Mouse (Mus musculus): ENCODE data around the gene Tdrd3. TPM values are rescaled to one million over a fixed set of nuclear protein-coding genes. Genes with fewer than 3 reads are reported as not detected.

The Tdrd3 gene
- polyA plus RNA-seq, 1 experiment from 2014 or later, result 20.0 TPM

- no peaks in the 10 kb centered on the region for H3K36me3 ChIP-seq (ENCODE audit: control insufficient read depth, insufficient read depth, low read length)
- peak overlapping the region; percentile 79 for H3K4me2 ChIP-seq
- H3K4me3 ChIP-seq (ENCODE audit: low read depth, low read length), result peak overlapping the region; percentile 70
- ATAC-seq (replicated peaks; ENCODE audit: low FRiP score) (no peak), DNase-seq (ENCODE audit: low spot score) (no peak)
- 0% methylated on average over 3 of the region's 3 CpGs for whole genome bisulfite sequencing
- H3K9me3 ChIP-seq (ENCODE audit: control insufficient read depth, low read length), result no peaks in the 10 kb centered on the region
- peak overlapping the region; percentile 94 for H3K9ac ChIP-seq (ENCODE audit: low read depth, low read length)
- peak overlapping the region; percentile 98 for H3K27ac ChIP-seq (ENCODE audit: low read depth, low read length)
- H3K4me1 ChIP-seq (replicated peaks; ENCODE audit: control insufficient read depth, insufficient read depth, low read length), result peaks cover 5% of the 10 kb centered on the region
- no peaks in the 10 kb centered on the region for H3K27me3 ChIP-seq (replicated peaks; ENCODE audit: control insufficient read depth, insufficient read depth, low read length)
Observed at GRCm38 (mm10) chr14:87417691-87418070, 1.2 kb downstream of the Tdrd3 start.

GRCm38 (mm10) chr14:87419740-87420139 lies 3.3 kb downstream of the Tdrd3 start:
- Histone ChIP-seq H3K9ac (ENCODE audit: low read depth, low read length) (no peak overlapping the region), H3K36me3 (ENCODE audit: control insufficient read depth, insufficient read depth, low read length) (no peaks in the 10 kb centered on the region), H3K9me3 (ENCODE audit: control insufficient read depth, low read length) (no peaks in the 10 kb centered on the region), H3K4me2 (no peak overlapping the region), H3K4me3 (ENCODE audit: low read depth, low read length) (no peak overlapping the region), H3K27ac (ENCODE audit: low read depth, low read length) (no peak overlapping the region), H3K27me3 (replicated peaks; ENCODE audit: control insufficient read depth, insufficient read depth, low read length) (no peaks in the 10 kb centered on the region), H3K4me1 (replicated peaks; ENCODE audit: control insufficient read depth, insufficient read depth, low read length) (peaks cover 5% of the 10 kb centered on the region)
- ATAC-seq (replicated peaks; ENCODE audit: low FRiP score) (no peak), DNase-seq (ENCODE audit: low spot score) (no peak)
- 72% methylated on average over 2 of the region's 2 CpGs for whole genome bisulfite sequencing

- no peak overlapping the region for H3K27ac ChIP-seq (ENCODE audit: low read depth, low read length)
- DNase-seq (ENCODE audit: low spot score) (no peak), ATAC-seq (replicated peaks; ENCODE audit: low FRiP score) (no peak)
- H3K4me2 ChIP-seq, result no peak overlapping the region
- H3K4me1 ChIP-seq (replicated peaks; ENCODE audit: control insufficient read depth, insufficient read depth, low read length), result peaks cover 6% of the 10 kb centered on the region
- H3K27me3 ChIP-seq (replicated peaks; ENCODE audit: control insufficient read depth, insufficient read depth, low read length), result no peaks in the 10 kb centered on the region
- H3K9me3 ChIP-seq (ENCODE audit: control insufficient read depth, low read length), result no peaks in the 10 kb centered on the region
- H3K9ac ChIP-seq (ENCODE audit: low read depth, low read length), result no peak overlapping the region
- WGBS, result 91% methylated on average over 4 of the region's 4 CpGs
- H3K36me3 ChIP-seq (ENCODE audit: control insufficient read depth, insufficient read depth, low read length), result no peaks in the 10 kb centered on the region
- no peak overlapping the region for H3K4me3 ChIP-seq (ENCODE audit: low read depth, low read length)
Observed at GRCm38 (mm10) chr14:87420576-87420975, 4.1 kb downstream of the Tdrd3 start.

GRCm38 (mm10) chr14:87422432-87422831 lies 6.0 kb downstream of the Tdrd3 start:
- no peaks in the 10 kb centered on the region for H3K36me3 ChIP-seq (ENCODE audit: control insufficient read depth, insufficient read depth, low read length)
- DNase-seq (ENCODE audit: low spot score), result no peak
- no peaks in the 10 kb centered on the region for H3K9me3 ChIP-seq (ENCODE audit: control insufficient read depth, low read length)
- no peaks in the 10 kb centered on the region for H3K27me3 ChIP-seq (replicated peaks; ENCODE audit: control insufficient read depth, insufficient read depth, low read length)
- ATAC-seq (replicated peaks; ENCODE audit: low FRiP score), result no peak
- H3K4me2 ChIP-seq, result no peak overlapping the region
- no peak overlapping the region for H3K27ac ChIP-seq (ENCODE audit: low read depth, low read length)
- no peak overlapping the region for H3K9ac ChIP-seq (ENCODE audit: low read depth, low read length)
- no peak overlapping the region for H3K4me3 ChIP-seq (ENCODE audit: low read depth, low read length)
- peaks cover 14% of the 10 kb centered on the region for H3K4me1 ChIP-seq (replicated peaks; ENCODE audit: control insufficient read depth, insufficient read depth, low read length)
- 92% methylated on average over 3 of the region's 3 CpGs for WGBS

- Histone ChIP-seq H3K9ac (ENCODE audit: low read depth, low read length) (no peak overlapping the region), H3K4me2 (no peak overlapping the region), H3K27me3 (replicated peaks; ENCODE audit: control insufficient read depth, insufficient read depth, low read length) (no peaks in the 10 kb centered on the region), H3K36me3 (ENCODE audit: control insufficient read depth, insufficient read depth, low read length) (no peaks in the 10 kb centered on the region), H3K4me3 (ENCODE audit: low read depth, low read length) (no peak overlapping the region), H3K27ac (ENCODE audit: low read depth, low read length) (no peak overlapping the region), H3K9me3 (ENCODE audit: control insufficient read depth, low read length) (no peaks in the 10 kb centered on the region), H3K4me1 (replicated peaks; ENCODE audit: control insufficient read depth, insufficient read depth, low read length) (peaks cover 12% of the 10 kb centered on the region)
- WGBS, result 43% methylated on average over 7 of the region's 7 CpGs
- no peak for DNase-seq (ENCODE audit: low spot score)
- peak; percentile 92 for ATAC-seq (replicated peaks; ENCODE audit: low FRiP score)
Observed at GRCm38 (mm10) chr14:87426297-87426922, 10.0 kb downstream of the Tdrd3 start.

- H3K9ac ChIP-seq (ENCODE audit: low read depth, low read length), result no peak overlapping the region
- WGBS, result 67% methylated on average over 4 of the region's 4 CpGs
- no peaks in the 10 kb centered on the region for H3K9me3 ChIP-seq (ENCODE audit: control insufficient read depth, low read length)
- H3K36me3 ChIP-seq (ENCODE audit: control insufficient read depth, insufficient read depth, low read length), result no peaks in the 10 kb centered on the region
- peaks cover 12% of the 10 kb centered on the region for H3K4me1 ChIP-seq (replicated peaks; ENCODE audit: control insufficient read depth, insufficient read depth, low read length)
- no peaks in the 10 kb centered on the region for H3K27me3 ChIP-seq (replicated peaks; ENCODE audit: control insufficient read depth, insufficient read depth, low read length)
- no peak overlapping the region for H3K27ac ChIP-seq (ENCODE audit: low read depth, low read length)
- no peak overlapping the region for H3K4me2 ChIP-seq
- ATAC-seq (replicated peaks; ENCODE audit: low FRiP score), result peak; percentile 61
- no peak for DNase-seq (ENCODE audit: low spot score)
- no peak overlapping the region for H3K4me3 ChIP-seq (ENCODE audit: low read depth, low read length)
Observed at GRCm38 (mm10) chr14:87427032-87427431, 10.6 kb downstream of the Tdrd3 start.

- WGBS, result 70% methylated on average over 5 of the region's 5 CpGs
- peaks cover 12% of the 10 kb centered on the region for H3K4me1 ChIP-seq (replicated peaks; ENCODE audit: control insufficient read depth, insufficient read depth, low read length)
- no peak for DNase-seq (ENCODE audit: low spot score)
Observed at GRCm38 (mm10) chr14:87427659-87428289, 11.3 kb downstream of the Tdrd3 start.

GRCm38 (mm10) chr14:87433390-87433915 lies 17.0 kb downstream of the Tdrd3 start:
- no peaks in the 10 kb centered on the region for H3K9me3 ChIP-seq (ENCODE audit: control insufficient read depth, low read length)
- H3K4me1 ChIP-seq (replicated peaks; ENCODE audit: control insufficient read depth, insufficient read depth, low read length), result no peaks in the 10 kb centered on the region
- no peak overlapping the region for H3K4me2 ChIP-seq
- 79% methylated on average over 5 of the region's 5 CpGs for WGBS
- ATAC-seq (replicated peaks; ENCODE audit: low FRiP score) (no peak), DNase-seq (ENCODE audit: low spot score) (no peak)
- no peaks in the 10 kb centered on the region for H3K27me3 ChIP-seq (replicated peaks; ENCODE audit: control insufficient read depth, insufficient read depth, low read length)
- no peak overlapping the region for H3K9ac ChIP-seq (ENCODE audit: low read depth, low read length)
- no peak overlapping the region for H3K4me3 ChIP-seq (ENCODE audit: low read depth, low read length)
- H3K27ac ChIP-seq (ENCODE audit: low read depth, low read length), result no peak overlapping the region
- H3K36me3 ChIP-seq (ENCODE audit: control insufficient read depth, insufficient read depth, low read length), result 0 out of 2 replicates have a peak, but pooled peaks cover 2% of the 10 kb centered on the region

More at GRCm38 (mm10) chr14:87427659-87428289, 11.3 kb downstream of the Tdrd3 start:
- Histone ChIP-seq H3K9me3 (ENCODE audit: control insufficient read depth, low read length) (no peaks in the 10 kb centered on the region), H3K27me3 (replicated peaks; ENCODE audit: control insufficient read depth, insufficient read depth, low read length) (no peaks in the 10 kb centered on the region), H3K4me3 (ENCODE audit: low read depth, low read length) (no peak overlapping the region), H3K9ac (ENCODE audit: low read depth, low read length) (no peak overlapping the region), H3K36me3 (ENCODE audit: control insufficient read depth, insufficient read depth, low read length) (no peaks in the 10 kb centered on the region), H3K27ac (ENCODE audit: low read depth, low read length) (no peak overlapping the region), H3K4me2 (no peak overlapping the region)
- ATAC-seq (replicated peaks; ENCODE audit: low FRiP score), result no peak

- Histone ChIP-seq H3K4me3 (ENCODE audit: low read depth, low read length) (no peak overlapping the region), H3K4me2 (no peak overlapping the region), H3K4me1 (replicated peaks; ENCODE audit: control insufficient read depth, insufficient read depth, low read length) (peaks cover 5% of the 10 kb centered on the region; the same call in 1 of the 2 replicates), H3K9me3 (ENCODE audit: control insufficient read depth, low read length) (no peaks in the 10 kb centered on the region), H3K9ac (ENCODE audit: low read depth, low read length) (no peak overlapping the region), H3K27ac (ENCODE audit: low read depth, low read length) (no peak overlapping the region), H3K27me3 (replicated peaks; ENCODE audit: control insufficient read depth, insufficient read depth, low read length) (no peaks in the 10 kb centered on the region), H3K36me3 (ENCODE audit: control insufficient read depth, insufficient read depth, low read length) (0 out of 2 replicates have a peak, but pooled peaks cover 2% of the 10 kb centered on the region)
- no peak for ATAC-seq (replicated peaks; ENCODE audit: low FRiP score)
- DNase-seq (ENCODE audit: low spot score), result no peak
- 85% methylated on average over 4 of the region's 4 CpGs for WGBS
Observed at GRCm38 (mm10) chr14:87435382-87435781, 18.9 kb downstream of the Tdrd3 start.

Measured in liver, embryonic 11.5 days (tissue).